8 mouse cellular contexts compared by ENCODE assay signal in the genomic region with DNA sequence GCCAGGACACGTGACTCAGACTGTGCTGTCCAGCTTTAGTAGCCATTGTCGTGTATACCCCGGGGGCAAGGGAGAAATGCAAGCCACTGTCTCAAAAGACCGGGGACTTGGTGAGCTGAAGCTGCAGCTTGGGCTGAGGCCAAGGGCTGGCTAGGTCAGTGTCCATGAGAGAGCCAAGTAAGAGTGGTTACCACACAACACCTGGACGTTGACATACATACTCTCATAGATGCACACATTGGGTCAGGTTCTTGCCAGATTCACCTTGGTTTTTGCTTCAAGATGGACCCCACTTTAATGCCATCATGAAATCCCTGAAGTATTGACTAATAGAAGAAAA. TPM values are rescaled to one million over a fixed set of nuclear protein-coding genes. Genes with fewer than 3 reads are reported as not detected.
DNase-seq lines count a peak whose midpoint lies in the region; ATAC-seq and TF ChIP-seq lines count a peak whose summit lies in the region.

No protein-coding gene starts in this region.

- H3K9ac ChIP-seq in liver, embryonic 12.5 days = peak overlapping the region; percentile 85; the same call in 1 of the 2 replicates
- H3K9ac ChIP-seq in stomach, postnatal 0 days (ENCODE audit: low read length) = peak overlapping the region; percentile 83

- H3K4me1 ChIP-seq in testis, adult 2 months (ENCODE audit: control insufficient read depth, insufficient read depth, low read length) = peaks cover 10% of the 10 kb centered on the region
- H3K4me1 ChIP-seq in liver, embryonic 12.5 days = peaks cover 35% of the 10 kb centered on the region
- no peaks in the 10 kb centered on the region for H3K4me1 ChIP-seq in stomach, postnatal 0 days (replicated peaks; ENCODE audit: control insufficient read depth, insufficient read depth)

- 14% methylated on average over 5 of the region's 5 CpGs for WGBS in liver, embryonic 12.5 days (ENCODE audit: insufficient replicate concordance)
- WGBS in stomach, postnatal 0 days = 12% methylated on average over 5 of the region's 5 CpGs

- TF ChIP-seq POLR2A in testis, adult 2 months (IDR thresholded peaks at IDR 0.05; ENCODE audit: control insufficient read depth, low read depth, low read length) = no peak

- intact Hi-C loops in gastrocnemius, adult 2 months (cut with DNase I) = no loop called here

- no peak for TF ChIP-seq CTCF in gastrocnemius, adult 2 months (IDR thresholded peaks at IDR 0.05)
- no peak for TF ChIP-seq CTCF in testis, adult 2 months (IDR thresholded peaks at IDR 0.05; ENCODE audit: control insufficient read depth, insufficient read depth, insufficient replicate concordance, low read depth, low read length)
- no peak for TF ChIP-seq CTCF in stomach, postnatal 0 days (IDR thresholded peaks at IDR 0.05; ENCODE audit: low read depth)

- no peak for ATAC-seq in liver, embryonic 12.5 days
- no peak for ATAC-seq in stomach, postnatal 0 days (ENCODE audit: low FRiP score, low TSS enrichment)

- H3K27ac ChIP-seq in gastrocnemius, adult 2 months = no peak overlapping the region; the same call in 1 of the 2 replicates
- H3K27ac ChIP-seq in testis, adult 2 months (ENCODE audit: control insufficient read depth, insufficient read depth, low read depth, low read length) = no peak overlapping the region
- peak overlapping the region; percentile 79 for H3K27ac ChIP-seq in liver, embryonic 12.5 days
- H3K27ac ChIP-seq in stomach, postnatal 0 days (replicated peaks) = no peak overlapping the region

- no peaks in the 10 kb centered on the region for H3K9me3 ChIP-seq in liver, embryonic 12.5 days (replicated peaks)
- no peaks in the 10 kb centered on the region for H3K9me3 ChIP-seq in stomach, postnatal 0 days (ENCODE audit: control insufficient read depth, low read length)

- TF ChIP-seq EP300 in stomach, postnatal 0 days (optimal IDR thresholded peaks at IDR 0.05) = no peak

- H3K4me3 ChIP-seq in gastrocnemius, adult 2 months = peak overlapping the region; percentile 90
- H3K4me3 ChIP-seq in testis, adult 2 months (ENCODE audit: control insufficient read depth, low read depth, low read length) = peak overlapping the region; percentile 87
- H3K4me3 ChIP-seq in liver, embryonic 12.5 days = peak overlapping the region; percentile 80
- H3K4me3 ChIP-seq in stomach, postnatal 0 days (ENCODE audit: low read depth, low read length) = peak overlapping the region; percentile 69

- H3K4me2 ChIP-seq in liver, embryonic 12.5 days = peak overlapping the region; percentile 93
- H3K4me2 ChIP-seq in stomach, postnatal 0 days (replicated peaks; ENCODE audit: low read depth) = peak overlapping the region; percentile 94

- H3K36me3 ChIP-seq in testis, adult 2 months (ENCODE audit: control insufficient read depth, insufficient read depth, low read length) = no peaks in the 10 kb centered on the region
- H3K36me3 ChIP-seq in liver, embryonic 12.5 days = no peaks in the 10 kb centered on the region
- no peaks in the 10 kb centered on the region for H3K36me3 ChIP-seq in stomach, postnatal 0 days (ENCODE audit: control insufficient read depth, insufficient read depth, low read length)

- no peak for DNase-seq in gastrocnemius, adult 2 months
- DNase-seq in gastrocnemius, postnatal 4 days (ENCODE audit: low spot score in 2 of 2) = no peak
- no peak for DNase-seq in testis, postnatal 14 days (ENCODE audit: low spot score)
- no peak for DNase-seq in stomach, postnatal 0 days (ENCODE audit: low spot score)
- DNase-seq in gastrocnemius, adult 8-10 months (ENCODE audit: low spot score in 2 of 2) = no peak
- DNase-seq in layer of hippocampus, adult 18-20 months (ENCODE audit: low spot score in 2 of 2) = no peak

- no peaks in the 10 kb centered on the region for H3K27me3 ChIP-seq in testis, adult 2 months (ENCODE audit: control insufficient read depth, insufficient read depth, low read length)
- H3K27me3 ChIP-seq in liver, embryonic 12.5 days (replicated peaks) = no peaks in the 10 kb centered on the region
- no peaks in the 10 kb centered on the region for H3K27me3 ChIP-seq in stomach, postnatal 0 days (ENCODE audit: control insufficient read depth, insufficient read depth, low read length)

RNA-seq across cellular contexts. Expression of a gene that starts 0.3 kb away (rescaled TPM):
- total RNA-seq in gastrocnemius, adult 2 months (2021) = 1 to 10 TPM in 1 of 2 experiments, under 1 TPM in 1; 0.31 to 1.1 TPM
- total RNA-seq in gastrocnemius, postnatal 4 days (2021) = 1 to 10 TPM; 2.6 to 3.2 TPM
- polyA plus RNA-seq in testis, adult 2 months (2012; rRNA removed) = 1.4 and 1.9 TPM in 2 replicates
- 41.9 and 43.6 TPM in 2 replicates for polyA plus RNA-seq in liver, embryonic 12.5 days (2016; fragmentation: Nextera tagmentation; extraction: Ambion mirVana)
- 17.4 and 18.5 TPM in 2 replicates for polyA plus RNA-seq in stomach, postnatal 0 days (2015; fragmentation: Nextera tagmentation; extraction: Ambion mirVana)
- total RNA-seq in gastrocnemius, adult 8-10 months (2022) = 1 to 10 TPM in 1 of 4 experiments, under 1 TPM in 3; 0.54 to 1.2 (median 0.79) TPM
- 1 to 10 TPM; 3.5 to 5.4 TPM for total RNA-seq in layer of hippocampus, adult 18-20 months (2021)
